21 mouse cellular contexts compared by ENCODE assay signal in the genomic region with DNA sequence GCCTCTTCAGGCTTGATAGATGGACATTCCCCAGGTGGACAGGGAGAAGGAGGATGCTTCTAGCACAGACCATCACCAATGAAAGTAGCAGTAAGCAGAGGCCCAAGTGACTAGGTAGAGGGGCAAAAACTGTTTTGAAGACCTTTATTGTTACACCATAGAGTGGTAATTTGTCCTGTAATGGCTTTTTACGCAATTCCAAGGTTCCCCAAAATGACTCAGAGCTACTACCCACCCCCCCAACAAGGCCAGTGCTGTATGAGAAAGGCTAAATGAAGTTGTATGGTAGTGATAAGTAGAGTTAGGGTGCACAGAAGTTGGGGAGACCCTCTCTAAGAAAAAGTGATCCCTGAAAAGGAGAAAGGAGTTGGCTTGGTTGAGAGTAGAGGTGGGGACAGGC.
"Had no signal": no experiment of that assay in that cellular context is flagged by ENCODE, and none has a peak within 500 bp of the region (broad histone marks: within the 10 kb centered on the region; RNA-seq: fewer than 3 reads in every experiment).

No protein-coding gene starts in this region.

- H3K9ac ChIP-seq: liver, embryonic 13.5 days; neural tube, embryonic 12.5 days; neural tube, embryonic 15.5 days had no signal

- DNase-seq: kidney, adult 9 months; kidney, postnatal 25 days; layer of hippocampus, adult 9-11 months; liver, embryonic 13.5 days; lung, adult 2 months; lung, postnatal 14 days; lung, postnatal 4 days; midbrain, embryonic 14.5 days; right cerebral cortex, adult 18-20 months; right cerebral cortex, postnatal 14 days; right cerebral cortex, postnatal 4 days; thymus, adult 2 months; thymus, postnatal 14 days; thymus, postnatal 4 days had no signal

- H3K9me3 ChIP-seq: liver, embryonic 13.5 days; neural tube, embryonic 12.5 days; neural tube, embryonic 15.5 days had no signal

- H3K4me3 ChIP-seq: layer of hippocampus, adult 2 months; liver, embryonic 13.5 days; megakaryocyte, embryonic 14.5 days; midbrain, embryonic 10.5 days; neural tube, embryonic 12.5 days; neural tube, embryonic 15.5 days had no signal

- H3K27ac ChIP-seq: kidney, postnatal 0 days; layer of hippocampus, adult 2 months; liver, embryonic 13.5 days; midbrain, embryonic 10.5 days; neural tube, embryonic 12.5 days; neural tube, embryonic 15.5 days; stomach, postnatal 0 days had no signal

- H3K4me1 ChIP-seq: liver, embryonic 13.5 days; megakaryocyte, embryonic 14.5 days had no signal

- H3K4me2 ChIP-seq: liver, embryonic 13.5 days; neural tube, embryonic 12.5 days; neural tube, embryonic 15.5 days had no signal

- H3K27me3 ChIP-seq: liver, embryonic 13.5 days; neural tube, embryonic 12.5 days; neural tube, embryonic 15.5 days had no signal

- H3K36me3 ChIP-seq: liver, embryonic 13.5 days; midbrain, embryonic 10.5 days; neural tube, embryonic 12.5 days; neural tube, embryonic 15.5 days had no signal
